ENCODE assay signal across 14 mouse cellular contexts in genomic region chr2:146856853-146857252, GRCm38 (mm10). TPM values are rescaled to one million over a fixed set of nuclear protein-coding genes. Genes with fewer than 3 reads are reported as not detected.
DNase-seq lines count a peak whose midpoint lies in the region; ATAC-seq and TF ChIP-seq lines count a peak whose summit lies in the region.
"Had no signal": no experiment of that assay in that cellular context is flagged by ENCODE, and none has a peak within 500 bp of the region (broad histone marks: within the 10 kb centered on the region; RNA-seq: fewer than 3 reads in every experiment).

No protein-coding gene starts in this region.

- H3K27me3 ChIP-seq in intestine, embryonic 14.5 days (replicated peaks; ENCODE audit: control insufficient read depth, insufficient read depth, low read length), result no peaks in the 10 kb centered on the region
- no peaks in the 10 kb centered on the region for H3K27me3 ChIP-seq in intestine, postnatal 0 days (replicated peaks; ENCODE audit: control insufficient read depth, insufficient read depth, low read length)
- H3K27me3 ChIP-seq in CH12.LX (replicated peaks), result no peaks in the 10 kb centered on the region
- H3K27me3 ChIP-seq in limb, embryonic 10.5 days (ENCODE audit: low read depth, poor library complexity, severe bottlenecking), result no peaks in the 10 kb centered on the region
- H3K27me3 ChIP-seq: embryonic facial prominence, embryonic 12.5 days; hindbrain, embryonic 15.5 days; limb, embryonic 12.5 days had no signal

- in situ Hi-C loops in CH12.LX (cut with MboI; ENCODE audit: low pct_ligation_motif_present, low pct_unique_long_range_greater_than_20kb, low sequenced_read_pairs), result no loop called here

- no peaks in the 10 kb centered on the region for H3K9me3 ChIP-seq in intestine, embryonic 14.5 days (ENCODE audit: control insufficient read depth, low read length)
- H3K9me3 ChIP-seq in intestine, postnatal 0 days (ENCODE audit: control insufficient read depth), result no peaks in the 10 kb centered on the region
- H3K9me3 ChIP-seq in CH12.LX (replicated peaks; ENCODE audit: low read length), result no peaks in the 10 kb centered on the region
- H3K9me3 ChIP-seq in limb, embryonic 10.5 days (replicated peaks), result no peaks in the 10 kb centered on the region
- H3K9me3 ChIP-seq: embryonic facial prominence, embryonic 12.5 days; forebrain, embryonic 12.5 days; hindbrain, embryonic 15.5 days; limb, embryonic 12.5 days had no signal

- dilution Hi-C loops in CH12.LX (cut with MboI; ENCODE audit: extremely low pct_ligation_motif_present, extremely low pct_unique_long_range_greater_than_20kb, low sequenced_read_pairs), result no loop called here

- no peak for TF ChIP-seq RAD21 in CH12.LX (IDR thresholded peaks at IDR 0.05; ENCODE audit: low read depth, low read length)

- H3K9ac ChIP-seq in intestine, embryonic 14.5 days (ENCODE audit: low read length), result no peak overlapping the region
- no peak overlapping the region for H3K9ac ChIP-seq in intestine, postnatal 0 days (ENCODE audit: low read depth, low read length)
- peak overlapping the region; percentile 74; the same call in 1 of the 2 replicates for H3K9ac ChIP-seq in CH12.LX (ENCODE audit: insufficient read depth, low read depth)

- peak overlapping the region; percentile 61 for H3K4me2 ChIP-seq in intestine, embryonic 14.5 days (ENCODE audit: low read length)
- H3K4me2 ChIP-seq in intestine, postnatal 0 days (replicated peaks; ENCODE audit: low read depth), result no peak overlapping the region
- H3K4me2 ChIP-seq in CH12.LX (ENCODE audit: insufficient read depth, low read depth, poor library complexity, severe bottlenecking), result no peak overlapping the region

- H3K4me1 ChIP-seq in intestine, embryonic 14.5 days (replicated peaks; ENCODE audit: control insufficient read depth, insufficient read depth, low read length), result no peaks in the 10 kb centered on the region
- no peaks in the 10 kb centered on the region for H3K4me1 ChIP-seq in intestine, postnatal 0 days (replicated peaks; ENCODE audit: control insufficient read depth, insufficient read depth, low read length)
- peaks cover 0 to 5% of the 10 kb centered on the region in 2 experiments; a peak in 2 of 4 replicates for H3K4me1 ChIP-seq in CH12.LX (ENCODE audit: control insufficient read depth in 1 of 2, insufficient read depth in 2 of 2)
- H3K4me1 ChIP-seq in limb, embryonic 10.5 days, result peaks cover 11% of the 10 kb centered on the region
- H3K4me1 ChIP-seq: embryonic facial prominence, embryonic 12.5 days; limb, embryonic 12.5 days had no signal

- H3K36me3 ChIP-seq in intestine, embryonic 14.5 days (ENCODE audit: control insufficient read depth, insufficient read depth, low read length), result peaks cover 2% of the 10 kb centered on the region; the same call in 1 of the 2 replicates
- H3K36me3 ChIP-seq in intestine, postnatal 0 days (ENCODE audit: control insufficient read depth, insufficient read depth), result no peaks in the 10 kb centered on the region
- H3K36me3 ChIP-seq in CH12.LX (replicated peaks in 1 of 2; ENCODE audit: control insufficient read depth in 1 of 2, insufficient read depth in 1 of 2, low read length in 1 of 2), result peaks cover 1 to 2% of the 10 kb centered on the region in 2 experiments
- 0 out of 2 replicates have a peak, but pooled peaks cover under 1% of the 10 kb centered on the region for H3K36me3 ChIP-seq in limb, embryonic 10.5 days
- H3K36me3 ChIP-seq: forebrain, embryonic 12.5 days; hindbrain, embryonic 15.5 days had no signal

- intact Hi-C loops in gastrocnemius, adult 2 months (cut with DNase I), result loop anchor here (5.0 to 10.0 kb wide), 2 partner anchors 228 to 345 kb away; partner anchors contain the start of genes Nkx2-4 and Ralgapa2

- ATAC-seq in intestine, embryonic 14.5 days (replicated peaks; ENCODE audit: low FRiP score, low TSS enrichment, low read depth), result no peak
- no peak for ATAC-seq in intestine, postnatal 0 days

- TF ChIP-seq EP300 in CH12.LX (IDR thresholded peaks at IDR 0.05; ENCODE audit: low read length), result no peak

- TF ChIP-seq CTCF in gastrocnemius, adult 2 months (IDR thresholded peaks at IDR 0.05), result no peak
- TF ChIP-seq CTCF in intestine, postnatal 0 days (IDR thresholded peaks at IDR 0.05; ENCODE audit: low read depth), result no peak
- TF ChIP-seq CTCF in CH12.LX (conservative IDR thresholded peaks at IDR 0.05 in 1 of 2, IDR thresholded peaks at IDR 0.05 in 1 of 2; ENCODE audit: low read depth in 2 of 2, low read length in 2 of 2), result no peak

- TF ChIP-seq POLR2A in CH12.LX (IDR thresholded peaks at IDR 0.05; ENCODE audit: low read depth, low read length), result no peak

- no peaks in the 10 kb centered on the region for H3K79me2 ChIP-seq in CH12.LX (replicated peaks; ENCODE audit: control insufficient read depth, extremely low read depth, insufficient read depth, poor library complexity, severe bottlenecking)

- H3K4me3 ChIP-seq in gastrocnemius, adult 2 months, result peak overlapping the region; percentile 99
- no peak overlapping the region for H3K4me3 ChIP-seq in intestine, embryonic 14.5 days (ENCODE audit: low read depth, low read length)
- H3K4me3 ChIP-seq in intestine, postnatal 0 days (ENCODE audit: low read depth, low read length), result no peak overlapping the region
- H3K4me3 ChIP-seq in CH12.LX (replicated peaks in 1 of 3; ENCODE audit: low read depth in 2 of 3, low read length in 2 of 3, poor library complexity in 1 of 3), result peak overlapping the region in 1 of 3 experiments; percentile 91
- peak overlapping the region; percentile 75; the same call in 1 of the 2 replicates for H3K4me3 ChIP-seq in limb, embryonic 10.5 days

- DNase-seq in gastrocnemius, adult 2 months, result no peak
- no peak for DNase-seq in gastrocnemius, adult 8-10 months (ENCODE audit: low spot score in 2 of 2)
- DNase-seq in intestine, embryonic 14.5 days (ENCODE audit: low spot score), result no peak
- no peak for DNase-seq in CH12.LX (ENCODE audit: extremely low read depth)
- no peak for DNase-seq in limb, embryonic 10.5 days (ENCODE audit: low spot score)
- no peak for DNase-seq in natural killer cell, adult 2 months (ENCODE audit: low spot score in 2 of 2)
- DNase-seq in left cerebral cortex, adult 8-10 months (ENCODE audit: low spot score in 2 of 2), result no peak
- DNase-seq: cerebellum, adult 11 months; thymus, postnatal 36 days had no signal

- peak overlapping the region; percentile 43; the same call in 1 of the 2 replicates for H3K27ac ChIP-seq in gastrocnemius, adult 2 months
- no peak overlapping the region for H3K27ac ChIP-seq in intestine, embryonic 14.5 days (ENCODE audit: low read depth)
- no peak overlapping the region for H3K27ac ChIP-seq in intestine, postnatal 0 days (ENCODE audit: low read depth, low read length)
- no peak overlapping the region for H3K27ac ChIP-seq in CH12.LX (ENCODE audit: insufficient read depth, low read depth)
- no peak overlapping the region for H3K27ac ChIP-seq in limb, embryonic 10.5 days
- H3K27ac ChIP-seq: embryonic facial prominence, embryonic 12.5 days; limb, embryonic 12.5 days had no signal

- 44% methylated on average over 4 of the region's 4 CpGs for WGBS in intestine, embryonic 14.5 days
- 61% methylated on average over 4 of the region's 4 CpGs for WGBS in intestine, postnatal 0 days
- WGBS in limb, embryonic 10.5 days, result 72% methylated on average over 4 of the region's 4 CpGs

TF ChIP-seq in CH12.LX, 34 proteins besides CTCF, POLR2A, EP300 and RAD21:
- TF ChIP-seq MYC (IDR thresholded peaks at IDR 0.05; ENCODE audit: low read depth, low read length) (no peak), ZNF384 (IDR thresholded peaks at IDR 0.05; ENCODE audit: low read depth, low read length) (0 out of 2 replicates have a peak, but pooled peaks have one; percentile 10)

RNA-seq across cellular contexts. Expression of gene Kiz, which starts 1.2 kb away (rescaled TPM):
- 10 to 100 TPM; 56.1 to 57.2 TPM for total RNA-seq in gastrocnemius, adult 2 months (2021)
- 10 to 100 TPM; 46.2 to 61.5 (median 53.7) TPM for total RNA-seq in gastrocnemius, adult 8-10 months (2022)
- 26.9 and 30.0 TPM in 2 replicates for polyA plus RNA-seq in intestine, embryonic 14.5 days (2014; fragmentation: Nextera tagmentation; extraction: Ambion mirVana)
- polyA plus RNA-seq in intestine, postnatal 0 days (2015; fragmentation: Nextera tagmentation; extraction: Ambion mirVana), result 9.3 and 9.8 TPM in 2 replicates
- total RNA-seq in CH12.LX (2012; rRNA removed) (9.8 and 14.1 TPM in 2 replicates), CH12.LX (2014; rRNA removed) (13.0 TPM in 2 replicates)
- polyA plus RNA-seq in CH12.LX (2012; ENCODE audit: insufficient read length, low read depth), result 11.2 and 13.8 TPM in 2 replicates
- polyA plus RNA-seq in limb, embryonic 10.5 days (2016; fragmentation: Nextera tagmentation; extraction: Ambion mirVana), result 24.8 and 26.2 TPM in 2 replicates
- total RNA-seq in left cerebral cortex, adult 8-10 months (2022), result 10 to 100 TPM; 24.2 to 26.9 (median 25.5) TPM

Comparison
In these comparisons a context has a peak if more than half of its experiments do, and no peak if none do; other contexts are left out.
1. H3K4me3 ChIP-seq: peak in gastrocnemius, adult 2 months (single experiment) and limb, embryonic 10.5 days (single experiment); none in intestine, embryonic 14.5 days (single experiment) and intestine, postnatal 0 days (single experiment).